Mouse (Mus musculus): ENCODE results near the gene Mapk8ip1. TPM values are rescaled to one million over a fixed set of nuclear protein-coding genes. Genes with fewer than 3 reads are reported as not detected.

The Mapk8ip1 gene
- 15.8 and 22.8 TPM in 2 replicates for polyA plus RNA-seq (2012; rRNA removed)

- no peak for DNase-seq (ENCODE audit: low spot score)
Measured at GRCm38 (mm10) chr2:92401091-92401561, at the start of gene Mapk8ip1. Mapk8ip1 (minus strand) TSS chr2:92401263.

- DNase-seq (ENCODE audit: low spot score): no peak
Measured at GRCm38 (mm10) chr2:92447121-92447740, 46.2 kb upstream of the Mapk8ip1 start.

GRCm38 (mm10) chr2:92446656-92447055, 45.6 kb upstream of the Mapk8ip1 start:
- DNase-seq (ENCODE audit: low spot score): no peak

DNA sequence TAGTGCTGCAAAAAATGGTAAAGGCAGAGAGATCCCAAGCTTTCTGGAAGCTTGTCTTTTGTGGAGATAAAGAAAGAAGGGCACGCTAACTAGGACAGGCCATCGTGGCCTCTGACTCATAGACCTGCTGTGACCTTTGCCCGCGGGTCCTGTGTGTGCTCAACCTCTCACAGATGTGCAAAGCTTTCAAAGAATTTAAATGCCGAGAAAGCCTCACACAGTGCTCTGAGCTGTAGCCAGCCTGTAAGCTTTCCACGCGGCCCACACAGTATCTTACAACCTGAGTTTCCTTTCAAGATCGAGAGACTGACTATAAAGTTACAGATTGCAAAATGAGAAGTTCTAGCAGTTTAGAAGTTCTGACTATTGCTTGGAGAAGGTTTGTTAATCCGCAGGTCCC, 44.8 kb upstream of the Mapk8ip1 start:
- DNase-seq (ENCODE audit: low spot score): no peak

DNA sequence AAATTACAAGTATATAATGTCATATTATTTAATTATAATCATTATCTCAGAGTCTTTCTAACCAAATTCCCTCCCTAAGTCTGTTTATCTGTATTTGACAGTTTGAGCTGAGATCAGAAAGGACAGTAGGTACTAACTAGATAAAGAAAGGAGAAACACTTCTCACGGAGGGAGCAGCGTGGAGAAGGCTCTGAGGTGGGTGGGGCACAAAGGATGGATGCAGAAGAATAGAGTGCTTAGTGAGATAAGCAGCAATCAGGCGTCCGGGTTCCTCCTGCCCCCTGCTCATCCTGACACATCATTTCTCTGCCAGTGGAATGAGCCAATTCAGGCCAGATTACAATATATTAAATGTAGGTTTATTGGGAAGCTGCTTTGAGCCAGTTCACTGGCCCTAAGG, 43.3 kb upstream of the Mapk8ip1 start:
- no peak for DNase-seq (ENCODE audit: low spot score)

GRCm38 (mm10) chr2:92443313-92443712, 42.2 kb upstream of the Mapk8ip1 start:
- no peak for DNase-seq (ENCODE audit: low spot score)

- no peak for DNase-seq (ENCODE audit: low spot score)
Measured at GRCm38 (mm10) chr2:92442419-92443001, 41.4 kb upstream of the Mapk8ip1 start.

GRCm38 (mm10) chr2:92440432-92440831, 39.4 kb upstream of the Mapk8ip1 start:
- no peak for DNase-seq (ENCODE audit: low spot score)

- no peak for DNase-seq (ENCODE audit: low spot score)
Measured at GRCm38 (mm10) chr2:92438567-92438966, 37.5 kb upstream of the Mapk8ip1 start.

- DNase-seq (ENCODE audit: low spot score): no peak
Measured at GRCm38 (mm10) chr2:92437875-92438274, 36.8 kb upstream of the Mapk8ip1 start.

DNA sequence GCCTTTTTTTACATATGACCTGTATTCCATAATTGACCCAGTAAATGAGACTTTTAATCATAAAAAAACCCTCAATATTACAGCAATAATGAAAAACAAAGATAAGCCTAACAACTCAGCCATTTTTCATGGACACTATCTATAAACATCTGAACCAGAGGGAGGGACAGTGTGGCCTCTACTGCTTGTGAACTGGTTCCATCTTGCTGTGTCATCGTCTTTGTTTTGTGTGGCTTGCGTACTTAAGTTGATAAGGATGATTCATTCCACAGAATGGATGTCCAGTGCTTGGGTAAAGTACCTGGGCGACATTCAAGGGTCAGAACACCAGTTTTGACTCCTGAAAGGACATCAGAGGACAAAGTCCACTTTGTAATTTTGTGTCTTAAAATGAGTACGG, 36.3 kb upstream of the Mapk8ip1 start:
- no peak for DNase-seq (ENCODE audit: low spot score)

- DNase-seq (ENCODE audit: low spot score): no peak
Measured at GRCm38 (mm10) chr2:92435023-92435422, 34.0 kb upstream of the Mapk8ip1 start.

- no peak for DNase-seq (ENCODE audit: low spot score)
Measured at GRCm38 (mm10) chr2:92434375-92434745, 33.3 kb upstream of the Mapk8ip1 start.

- peak; percentile 88 for DNase-seq (ENCODE audit: low spot score)
Measured at GRCm38 (mm10) chr2:92433578-92434374, 32.7 kb upstream of the Mapk8ip1 start, which contains the start of gene Cry2. Cry2 (minus strand) TSS chr2:92434043.

DNA sequence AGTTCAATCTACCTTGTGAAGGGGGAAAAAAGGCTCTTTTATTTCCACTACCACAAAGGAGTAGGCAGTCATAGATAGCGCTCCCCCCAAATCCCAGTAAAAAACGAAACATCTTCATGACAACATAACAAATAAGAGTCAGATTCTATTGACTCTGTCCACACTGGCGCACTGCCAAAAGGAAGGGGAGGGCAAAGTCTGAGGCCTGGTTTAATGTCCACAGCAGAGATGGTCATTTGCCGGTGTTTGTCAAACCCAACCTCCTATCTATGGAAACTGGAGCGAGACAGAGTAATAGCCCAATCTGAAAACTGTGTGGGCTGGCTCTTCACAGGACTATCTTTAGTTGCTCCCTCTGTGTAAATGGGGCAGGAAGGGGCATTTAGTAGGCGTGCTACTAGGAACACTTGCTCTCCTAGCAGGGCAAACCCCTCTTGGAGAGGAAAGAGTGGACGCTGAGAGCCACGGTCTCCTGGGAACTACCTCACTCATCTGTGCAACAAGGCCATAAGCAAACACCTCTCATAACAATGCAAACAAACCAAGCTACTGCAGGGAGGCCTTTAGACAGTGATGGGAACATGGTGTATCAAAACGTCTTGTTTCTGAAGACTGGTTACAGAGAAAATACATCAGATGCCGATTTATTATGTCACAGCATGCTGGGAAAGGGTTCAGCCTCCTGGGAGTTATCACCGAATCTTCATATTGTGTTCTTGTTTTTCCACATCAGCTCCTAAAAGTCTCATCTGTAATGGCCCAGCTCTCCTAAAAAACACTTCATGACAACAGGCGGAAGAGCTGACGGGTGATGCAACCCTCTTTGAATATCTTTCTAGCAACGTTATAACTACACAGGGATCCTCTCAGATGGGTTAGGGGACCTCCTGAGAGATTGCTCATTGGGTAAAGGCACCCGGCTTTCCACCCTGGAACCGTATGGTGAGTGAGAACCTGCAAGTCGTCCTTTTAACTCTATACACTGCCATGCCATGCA, 31.5 kb upstream of the Mapk8ip1 start:
- DNase-seq (ENCODE audit: low spot score): no peak

DNA sequence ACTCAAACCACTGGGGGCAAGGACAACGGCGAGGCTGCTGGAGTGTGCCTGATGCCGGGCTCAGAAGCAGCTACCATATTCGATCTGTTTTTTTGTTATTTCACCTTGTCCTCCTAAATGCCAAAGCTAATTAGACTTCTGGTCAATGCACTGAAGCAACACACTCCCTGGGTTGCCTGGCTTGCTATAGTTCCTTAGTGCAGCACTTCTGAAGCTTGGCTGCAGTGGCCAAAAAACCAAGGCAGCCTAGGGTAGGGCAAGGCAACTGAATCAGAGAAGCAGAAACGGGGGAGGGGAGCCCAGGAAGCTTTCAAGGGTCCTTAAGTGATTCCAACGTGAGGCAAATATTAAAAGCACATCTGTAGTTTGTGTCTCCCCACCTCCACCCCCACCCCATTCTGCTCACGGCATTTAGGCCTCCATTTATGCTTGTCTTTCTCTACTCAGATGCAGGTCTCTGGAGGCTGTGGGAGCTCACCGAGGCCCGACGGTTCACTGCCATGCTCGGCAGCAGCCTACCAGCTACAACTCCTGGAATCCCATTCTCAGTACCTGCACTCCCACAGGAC, 30.6 kb upstream of the Mapk8ip1 start:
- DNase-seq (ENCODE audit: low spot score): no peak

DNA sequence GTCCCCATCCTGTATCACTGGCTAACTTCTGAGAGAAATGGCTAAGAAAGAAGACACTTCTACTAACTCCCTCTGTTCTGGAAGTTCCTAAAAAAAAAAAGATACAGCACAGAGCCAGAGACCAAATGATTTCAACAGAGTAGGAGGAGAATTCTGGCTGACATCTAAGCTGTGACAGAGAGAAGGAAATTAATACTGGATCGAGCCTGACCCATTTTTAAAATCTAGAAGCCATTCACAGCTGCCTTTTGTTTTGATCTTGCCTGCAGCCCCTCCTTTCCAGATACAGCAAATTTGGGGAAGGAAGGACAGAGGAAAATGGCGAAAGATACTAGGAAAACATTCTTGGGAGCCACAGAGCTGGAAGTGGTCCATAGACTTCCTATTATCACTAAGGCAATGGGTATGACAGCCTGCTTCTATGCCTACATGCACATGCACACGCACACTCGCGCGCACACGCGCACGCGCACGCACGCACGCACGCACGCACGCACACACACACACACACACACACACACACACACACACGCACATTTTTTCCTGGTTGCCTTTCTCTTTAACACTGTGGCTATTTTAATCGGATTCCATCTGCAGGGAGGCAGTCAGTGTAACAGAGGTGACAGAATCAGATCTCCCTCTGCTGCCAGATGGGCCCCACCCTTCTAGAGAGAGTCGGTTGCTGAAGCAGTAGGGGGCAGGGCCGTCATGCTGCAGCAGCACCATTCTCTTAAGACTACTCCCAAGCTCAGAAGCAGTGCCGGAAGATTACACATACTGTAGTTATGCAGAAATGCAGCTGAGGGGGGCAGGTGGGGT, 29.9 kb upstream of the Mapk8ip1 start:
- DNase-seq (ENCODE audit: low spot score): peak; percentile 33

GRCm38 (mm10) chr2:92430089-92430488, 29.0 kb upstream of the Mapk8ip1 start:
- no peak for DNase-seq (ENCODE audit: low spot score)

GRCm38 (mm10) chr2:92427882-92428281, 26.8 kb upstream of the Mapk8ip1 start:
- DNase-seq (ENCODE audit: low spot score): peak; percentile 61

DNA sequence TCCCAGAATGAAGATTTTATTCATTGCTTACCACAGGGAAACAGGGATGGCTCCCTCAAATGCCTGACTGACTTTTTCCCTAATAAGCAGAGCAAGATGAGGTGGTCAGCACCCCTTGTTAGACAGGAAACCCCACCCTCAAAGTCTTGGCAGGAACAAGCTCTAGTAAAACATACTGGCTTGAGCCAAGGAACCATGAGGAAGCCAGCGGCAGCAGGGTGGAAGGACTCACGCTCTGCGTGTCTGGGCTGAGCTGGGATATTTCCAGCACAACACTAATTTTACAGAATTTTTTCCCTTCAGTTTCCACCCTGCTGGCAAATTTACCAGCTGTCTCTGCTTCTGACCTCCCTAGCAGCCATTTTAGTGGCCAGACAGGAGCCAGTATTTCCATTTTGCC, 25.4 kb upstream of the Mapk8ip1 start:
- DNase-seq (ENCODE audit: low spot score): no peak

Measured in urinary bladder, adult 2 months (tissue).